Mouse (Mus musculus) layer of hippocampus, adult 18-20 months (tissue): Measurements from ENCODE around the gene Spic. TPM values are rescaled to one million over a fixed set of nuclear protein-coding genes. Genes with fewer than 3 reads are reported as not detected.
A peak's percentile ranks its signal among the peaks of the same experiment; 100 is the strongest.

Source experiments
- DNase-seq, 2 experiments: peaks; one replicate each; pipeline ENCODE4 v3.0.0; 2022; ENCODE audit warnings: low spot score in 2 of 2
- total RNA-seq, 2 experiments: library from RNA; stranded (reverse); gene quantifications; 2 replicates each; pipeline ENCODE4 v1.2.3; 2021

Spic gene
- total RNA-seq, 2 experiments from 2014 or later, result not detected

DNA sequence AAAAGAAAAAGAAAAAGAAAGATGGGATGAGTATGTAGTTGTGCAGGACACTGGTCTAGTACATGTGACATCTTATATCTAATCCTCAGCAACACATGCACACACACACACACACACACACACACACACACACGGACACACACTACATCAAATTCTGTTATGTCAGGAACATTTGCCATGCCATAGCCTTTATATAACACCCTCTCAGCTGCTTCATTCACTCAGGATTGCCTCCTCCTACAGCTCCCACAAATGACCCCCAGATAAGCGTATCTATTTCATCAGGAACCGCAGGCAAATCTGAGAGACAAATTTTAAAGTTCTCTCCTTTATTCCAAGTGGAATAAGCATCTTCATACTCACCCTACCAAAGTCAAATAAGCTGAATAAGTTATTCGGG, 25.9 kb downstream of the Spic start:
- DNase-seq, result no peak

DNA sequence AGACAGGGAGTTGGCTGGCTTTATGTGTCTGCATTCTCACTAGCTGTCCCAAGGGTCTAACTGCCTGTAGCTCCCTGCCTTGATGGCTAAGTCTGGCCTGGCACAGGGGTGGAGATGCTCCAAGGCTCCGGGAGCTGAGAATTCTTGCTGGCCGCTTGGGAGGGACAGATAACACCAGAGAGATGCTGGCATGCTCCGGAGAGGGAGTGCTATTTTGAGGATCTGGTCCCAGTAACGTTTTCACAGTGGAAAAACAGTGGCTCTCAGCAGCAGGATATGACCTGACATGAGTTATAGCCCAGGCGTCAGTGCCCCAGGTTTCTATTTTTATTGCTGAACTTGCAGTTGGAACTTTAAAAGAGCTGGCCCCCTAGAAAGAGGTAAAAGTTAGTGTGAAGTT, 39.4 kb downstream of the Spic start:
- no peak for DNase-seq

DNA sequence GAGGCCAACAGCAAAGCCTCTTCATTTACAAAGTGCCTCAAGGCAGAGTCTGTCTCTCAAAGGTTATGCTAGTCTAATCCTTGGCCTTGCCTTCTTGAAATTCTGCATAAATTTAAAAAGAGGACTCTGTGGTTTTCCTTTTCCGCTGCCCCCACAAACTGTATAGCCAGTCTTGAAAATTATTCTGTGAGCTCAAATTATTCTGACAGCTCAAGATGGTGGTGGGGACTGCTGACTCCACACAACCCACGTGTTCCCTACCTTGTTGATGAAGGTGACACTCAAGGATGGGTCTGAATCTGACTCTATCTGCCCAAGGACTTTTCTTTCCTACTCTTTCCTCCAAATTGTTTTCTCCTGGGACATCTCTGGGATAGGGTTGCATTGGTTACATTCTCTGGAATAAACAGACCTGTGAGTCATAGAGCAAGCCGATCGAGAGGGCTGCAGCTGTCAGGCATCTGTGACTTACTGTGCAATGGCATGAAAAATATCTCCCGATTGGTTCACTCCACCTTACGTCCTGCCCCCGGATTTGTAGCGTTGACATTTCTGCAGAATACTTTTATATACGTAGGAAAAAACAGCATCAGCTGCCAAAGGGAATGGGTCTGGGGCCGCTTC, 53.4 kb downstream of the Spic start:
- peak in 1 of 2 experiments; percentile 6 for DNase-seq

DNA sequence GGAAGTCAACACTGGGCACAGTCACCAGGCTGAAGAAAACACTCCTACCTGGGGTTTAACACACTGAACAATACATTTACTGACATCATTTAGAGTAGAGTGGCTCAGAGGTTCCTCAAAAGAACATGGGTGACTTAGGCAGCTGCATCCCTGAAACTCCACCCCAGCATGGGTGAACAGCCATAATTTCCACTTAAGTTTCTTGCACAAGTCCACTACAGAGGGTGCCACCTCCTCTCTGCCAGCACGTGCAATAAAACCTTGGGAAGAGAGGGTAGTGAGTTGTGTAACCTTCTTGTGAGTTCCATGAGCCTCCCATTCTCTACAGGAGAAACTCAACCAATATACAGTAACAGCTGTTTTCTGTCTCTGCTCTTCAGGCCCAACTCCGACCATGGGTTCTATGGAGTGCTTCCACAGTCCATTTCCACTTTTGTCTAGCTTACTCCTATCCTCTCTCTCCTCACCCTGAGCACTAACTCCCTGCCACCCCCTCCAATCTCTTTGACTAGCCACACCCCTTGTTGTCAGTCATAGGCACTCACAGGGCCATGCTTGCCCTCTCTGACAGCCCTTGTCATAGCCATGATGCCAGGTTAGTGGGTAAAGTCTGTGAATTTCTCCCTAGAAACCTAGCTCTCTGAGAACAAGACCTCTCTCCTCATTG, 54.0 kb downstream of the Spic start:
- DNase-seq, result no peak

DNA sequence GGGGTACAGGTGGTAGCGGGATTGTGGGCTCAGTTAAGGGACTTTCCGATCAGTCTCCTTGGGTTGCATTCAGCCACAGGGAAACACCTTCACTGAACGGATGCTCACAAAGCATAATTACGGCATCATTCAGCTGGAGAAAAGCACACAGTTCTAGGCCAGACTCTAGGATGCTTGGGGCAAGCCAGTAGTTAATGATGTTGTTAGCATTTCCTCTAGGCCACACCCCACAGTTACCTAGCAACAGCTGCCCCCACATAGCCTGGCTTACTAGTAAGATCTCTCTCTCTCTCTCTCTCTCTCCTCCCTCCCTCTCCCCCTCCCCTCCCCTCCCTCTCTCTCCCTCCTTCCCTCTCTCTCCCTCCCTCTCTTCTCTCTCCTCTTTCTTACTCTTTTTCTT, 57.8 kb downstream of the Spic start:
- DNase-seq, result no peak

DNA sequence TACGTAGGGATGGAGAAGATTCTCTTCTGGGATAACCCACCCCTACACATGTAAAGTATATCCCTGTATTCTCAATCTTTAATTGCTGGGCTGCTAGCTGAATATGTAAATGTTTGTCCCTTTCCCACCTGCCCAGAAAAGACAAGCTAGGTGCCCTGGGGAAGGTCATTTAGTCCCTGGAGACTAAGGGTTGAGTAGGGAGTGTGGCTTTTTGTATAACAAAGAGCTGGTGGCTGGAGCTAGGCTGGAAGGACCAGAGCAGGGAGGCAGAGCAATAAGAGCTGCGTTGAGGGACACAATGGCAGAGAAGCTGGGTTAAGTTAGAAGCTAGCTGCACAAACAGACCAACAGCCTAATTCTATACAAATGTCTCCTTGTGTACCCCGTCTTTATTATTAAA, 58.6 kb downstream of the Spic start:
- DNase-seq, result no peak

Other genes with a start within 250 kb of the Spic start
- under 1 TPM in 1 of 2 experiments, not detected in 1; 0.37 TPM for gene Sycp3, start 225.4 kb downstream of the Spic start, total RNA-seq
- gene Chpt1, start 180.9 kb downstream of the Spic start, total RNA-seq, result 10 to 100 TPM; 39.3 to 39.5 TPM
- 1 to 10 TPM; 2.0 to 2.8 TPM for gene Mybpc1, start 79.9 kb downstream of the Spic start, total RNA-seq
- 100 to 1,000 TPM; 136 to 138 TPM for gene Arl1, start 45.8 kb upstream of the Spic start, total RNA-seq
- gene Utp20, start 141.8 kb upstream of the Spic start, total RNA-seq, result 10 to 100 TPM; 18.9 to 20.0 TPM
- under 1 TPM in 1 of 2 experiments, not detected in 1; 0.05 TPM for gene Slc5a8, start 201.0 kb upstream of the Spic start, total RNA-seq